In the genomic region with DNA sequence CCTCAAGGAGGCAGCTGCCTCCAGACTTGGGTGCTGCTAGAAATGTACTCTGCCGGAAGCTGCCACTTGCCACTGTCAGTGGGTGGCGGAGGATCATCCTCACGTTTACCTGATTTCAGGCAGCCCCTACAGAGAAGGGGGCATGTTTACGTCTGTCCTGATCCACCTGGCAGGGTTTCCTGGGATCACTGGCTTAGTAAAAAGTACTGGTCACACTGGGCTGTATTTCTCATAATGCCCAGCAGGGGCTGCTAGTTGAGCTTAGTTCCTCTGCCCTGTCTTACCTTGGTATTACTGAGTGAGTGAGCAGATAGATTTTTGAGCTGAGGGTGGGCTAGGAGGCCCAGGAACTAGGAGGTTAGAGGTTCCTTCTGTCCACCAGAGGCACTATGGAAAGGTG, we compare ENCODE assay signal across 8 mouse cellular contexts. TPM values are rescaled to one million over a fixed set of nuclear protein-coding genes. Genes with fewer than 3 reads are reported as not detected.
DNase-seq lines count a peak whose midpoint lies in the region; ATAC-seq and TF ChIP-seq lines count a peak whose summit lies in the region.

No protein-coding gene starts in this region.

- ATAC-seq in heart, embryonic 12.5 days (ENCODE audit: insufficient number of reproducible peaks, low FRiP score) = no peak
- ATAC-seq in hindbrain, postnatal 0 days = peak; percentile 43; the same call in 1 of the 2 replicates

- H3K9ac ChIP-seq in heart, adult 2 months (ENCODE audit: low read depth, low read length) = no peak overlapping the region
- no peak overlapping the region for H3K9ac ChIP-seq in heart, embryonic 12.5 days
- no peak overlapping the region for H3K9ac ChIP-seq in hindbrain, postnatal 0 days (replicated peaks; ENCODE audit: low read length)

- DNase-seq in heart, adult 2 months = peak; percentile 63 to 66
- peak; percentile 37 for DNase-seq in thymus, postnatal 0 days (ENCODE audit: low spot score)
- DNase-seq in thymus, postnatal 25 days = no peak
- DNase-seq in cerebellum, adult 9-11 months = peak; percentile 64
- DNase-seq in hindbrain, postnatal 0 days (ENCODE audit: low spot score) = peak; percentile 79
- peak; percentile 30 to 37 for DNase-seq in natural killer cell, adult 2 months (ENCODE audit: low spot score in 2 of 2)
- no peak for DNase-seq in neural tube, embryonic 10.5 days (ENCODE audit: extremely low spot score, low spot score)

- H3K79me2 ChIP-seq in heart, adult 2 months (replicated peaks; ENCODE audit: control insufficient read depth, insufficient read depth, low read length) = no peaks in the 10 kb centered on the region

- peaks cover 1% of the 10 kb centered on the region; the same call in 1 of the 2 replicates for H3K27me3 ChIP-seq in heart, adult 2 months (ENCODE audit: control insufficient read depth, insufficient read depth, low read length)
- H3K27me3 ChIP-seq in heart, embryonic 12.5 days (replicated peaks) = peaks cover 11% of the 10 kb centered on the region
- H3K27me3 ChIP-seq in hindbrain, postnatal 0 days (ENCODE audit: insufficient read depth, low read length) = no peaks in the 10 kb centered on the region

- H3K9me3 ChIP-seq in heart, embryonic 12.5 days (replicated peaks) = no peaks in the 10 kb centered on the region
- H3K9me3 ChIP-seq in hindbrain, postnatal 0 days (ENCODE audit: low read length) = no peaks in the 10 kb centered on the region

- no peak for TF ChIP-seq POLR2A in heart, adult 2 months (IDR thresholded peaks at IDR 0.05; ENCODE audit: insufficient read depth, low read depth, low read length)

- H3K4me3 ChIP-seq in heart, adult 2 months = no peak overlapping the region
- no peak overlapping the region for H3K4me3 ChIP-seq in heart, embryonic 12.5 days
- H3K4me3 ChIP-seq in hindbrain, postnatal 0 days (ENCODE audit: low read length) = no peak overlapping the region

- no peaks in the 10 kb centered on the region for H3K36me3 ChIP-seq in heart, adult 2 months (ENCODE audit: control insufficient read depth, insufficient read depth, low read length)
- peaks cover 22% of the 10 kb centered on the region for H3K36me3 ChIP-seq in heart, embryonic 12.5 days
- no peaks in the 10 kb centered on the region for H3K36me3 ChIP-seq in hindbrain, postnatal 0 days (ENCODE audit: insufficient read depth, low read length)

- H3K4me1 ChIP-seq in heart, adult 2 months (ENCODE audit: control insufficient read depth, insufficient read depth, low read length) = no peaks in the 10 kb centered on the region
- peaks cover 22% of the 10 kb centered on the region for H3K4me1 ChIP-seq in heart, embryonic 12.5 days (replicated peaks)
- H3K4me1 ChIP-seq in hindbrain, postnatal 0 days (ENCODE audit: insufficient read depth, low read length) = peaks cover 2% of the 10 kb centered on the region; the same call in 1 of the 2 replicates

- WGBS in heart, adult 2 months = 61% methylated on average over 4 of the region's 4 CpGs
- 57% methylated on average over 4 of the region's 4 CpGs for WGBS in heart, embryonic 12.5 days
- WGBS in hindbrain, postnatal 0 days = 55% methylated on average over 4 of the region's 4 CpGs

- TF ChIP-seq EP300 in heart, adult 2 months (IDR thresholded peaks at IDR 0.05; ENCODE audit: insufficient read depth, low read depth, low read length) = 0 out of 2 replicates have a peak, but pooled peaks have one; percentile 11

- intact Hi-C loops in heart, adult 2 months (cut with DNase I) = loop anchor here (1.0 to 5.0 kb wide), 3 partner anchors 36 to 107 kb away; no protein-coding TSS in a partner anchor

- H3K4me2 ChIP-seq in heart, embryonic 12.5 days = no peak overlapping the region
- H3K4me2 ChIP-seq in hindbrain, postnatal 0 days (ENCODE audit: low read depth, low read length) = no peak overlapping the region

- peak; percentile 90 for TF ChIP-seq CTCF in heart, adult 2 months (IDR thresholded peaks at IDR 0.05)
- peak; percentile 87 for TF ChIP-seq CTCF in hindbrain, postnatal 0 days (IDR thresholded peaks at IDR 0.05; ENCODE audit: low read depth)

- no peak overlapping the region for H3K27ac ChIP-seq in heart, adult 2 months
- no peak overlapping the region for H3K27ac ChIP-seq in heart, embryonic 12.5 days (ENCODE audit: poor library complexity, severe bottlenecking)
- no peak overlapping the region for H3K27ac ChIP-seq in hindbrain, postnatal 0 days

RNA-seq across cellular contexts. Expression of a gene that starts 4.5 kb away (rescaled TPM):
- not detected for total RNA-seq in heart, adult 2 months (2021)
- 0.20 and 0.26 TPM in 2 replicates for polyA plus RNA-seq in heart, adult 2 months (2012; rRNA removed)
- polyA plus RNA-seq in heart, embryonic 12.5 days (2016; fragmentation: Nextera tagmentation; extraction: Ambion mirVana) = 18.5 and 20.0 TPM in 2 replicates
- 22.8 and 25.4 TPM in 2 replicates for polyA plus RNA-seq in thymus, postnatal 0 days (2015; fragmentation: Nextera tagmentation; extraction: Ambion mirVana)
- 38.1 and 40.2 TPM in 2 replicates for total RNA-seq in hindbrain, postnatal 0 days (2014; rRNA removed)
- polyA plus RNA-seq in hindbrain, postnatal 0 days (2015; fragmentation: Nextera tagmentation; extraction: Ambion mirVana) = 20.2 and 22.0 TPM in 2 replicates

RNA-seq across cellular contexts. Expression of a gene that starts 11.1 kb away (rescaled TPM):
- 1 to 10 TPM; 7.2 to 7.9 TPM for total RNA-seq in heart, adult 2 months (2021)
- polyA plus RNA-seq in heart, adult 2 months (2012; rRNA removed) = 7.6 and 8.3 TPM in 2 replicates
- polyA plus RNA-seq in heart, embryonic 12.5 days (2016; fragmentation: Nextera tagmentation; extraction: Ambion mirVana) = 10.7 and 11.2 TPM in 2 replicates
- polyA plus RNA-seq in thymus, postnatal 0 days (2015; fragmentation: Nextera tagmentation; extraction: Ambion mirVana) = 21.3 and 24.6 TPM in 2 replicates
- total RNA-seq in hindbrain, postnatal 0 days (2014; rRNA removed) = 5.8 and 7.5 TPM in 2 replicates
- polyA plus RNA-seq in hindbrain, postnatal 0 days (2015; fragmentation: Nextera tagmentation; extraction: Ambion mirVana) = 15.6 and 18.5 TPM in 2 replicates

RNA-seq across cellular contexts. Expression of a gene that starts 19.1 kb away (rescaled TPM):
- 10 to 100 TPM; 11.1 to 13.5 TPM for total RNA-seq in heart, adult 2 months (2021)
- polyA plus RNA-seq in heart, adult 2 months (2012; rRNA removed) = 36.3 and 37.1 TPM in 2 replicates
- 0.18 and 0.44 TPM in 2 replicates for polyA plus RNA-seq in heart, embryonic 12.5 days (2016; fragmentation: Nextera tagmentation; extraction: Ambion mirVana)
- 7.6 and 9.0 TPM in 2 replicates for polyA plus RNA-seq in thymus, postnatal 0 days (2015; fragmentation: Nextera tagmentation; extraction: Ambion mirVana)
- 8.4 and 12.9 TPM in 2 replicates for total RNA-seq in hindbrain, postnatal 0 days (2014; rRNA removed)
- 10.8 and 12.3 TPM in 2 replicates for polyA plus RNA-seq in hindbrain, postnatal 0 days (2015; fragmentation: Nextera tagmentation; extraction: Ambion mirVana)

RNA-seq across cellular contexts. Expression of a gene that starts 20.4 kb away (rescaled TPM):
- total RNA-seq in heart, adult 2 months (2021) = 1 to 10 TPM; 4.8 to 5.4 TPM
- 11.4 and 11.8 TPM in 2 replicates for polyA plus RNA-seq in heart, adult 2 months (2012; rRNA removed)
- 11.3 TPM in 2 replicates for polyA plus RNA-seq in heart, embryonic 12.5 days (2016; fragmentation: Nextera tagmentation; extraction: Ambion mirVana)
- polyA plus RNA-seq in thymus, postnatal 0 days (2015; fragmentation: Nextera tagmentation; extraction: Ambion mirVana) = 8.7 and 9.1 TPM in 2 replicates
- total RNA-seq in hindbrain, postnatal 0 days (2014; rRNA removed) = 19.0 and 30.0 TPM in 2 replicates
- polyA plus RNA-seq in hindbrain, postnatal 0 days (2015; fragmentation: Nextera tagmentation; extraction: Ambion mirVana) = 24.7 and 27.8 TPM in 2 replicates

RNA-seq across cellular contexts. Expression of a gene that starts 22.6 kb away (rescaled TPM):
- 10 to 100 TPM; 21.3 to 30.4 TPM for total RNA-seq in heart, adult 2 months (2021)
- 47.8 and 52.2 TPM in 2 replicates for polyA plus RNA-seq in heart, adult 2 months (2012; rRNA removed)
- polyA plus RNA-seq in heart, embryonic 12.5 days (2016; fragmentation: Nextera tagmentation; extraction: Ambion mirVana) = 22.3 and 22.4 TPM in 2 replicates
- 6.3 and 7.2 TPM in 2 replicates for polyA plus RNA-seq in thymus, postnatal 0 days (2015; fragmentation: Nextera tagmentation; extraction: Ambion mirVana)
- 249 and 289 TPM in 2 replicates for total RNA-seq in hindbrain, postnatal 0 days (2014; rRNA removed)
- polyA plus RNA-seq in hindbrain, postnatal 0 days (2015; fragmentation: Nextera tagmentation; extraction: Ambion mirVana) = 416 and 422 TPM in 2 replicates

Comparison
In these comparisons a context has a peak if more than half of its experiments do, and no peak if none do; other contexts are left out.
1. DNase-seq: peak in heart, adult 2 months (2 of 2), thymus, postnatal 0 days (single experiment), cerebellum, adult 9-11 months (single experiment), hindbrain, postnatal 0 days (single experiment) and natural killer cell, adult 2 months (2 of 2); none in thymus, postnatal 25 days (single experiment) and neural tube, embryonic 10.5 days (single experiment).
2. RNA of a gene that starts 4.5 kb away (polyA plus RNA-seq): 22.8 to 25.4 TPM in thymus, postnatal 0 days, 20.2 to 22.0 TPM in hindbrain, postnatal 0 days and 18.5 to 20.0 TPM in heart, embryonic 12.5 days; 0.20 to 0.26 TPM in heart, adult 2 months; every median in the first group is over 10 times any median in the second.